Comparison of ENCODE assay signal across 19 mouse cellular contexts in genomic region chr1:186515071-186515470, GRCm38 (mm10).
A peak's percentile ranks its signal among the peaks of the same experiment; 100 is the strongest.
DNase-seq lines count a peak whose midpoint lies in the region; ATAC-seq lines count a peak whose summit lies in the region.
"Had no signal": no experiment of that assay in that cellular context is flagged by ENCODE, and none has a peak within 500 bp of the region (broad histone marks: within the 10 kb centered on the region; RNA-seq: fewer than 3 reads in every experiment).

No protein-coding gene starts in this region.

- H3K4me3 ChIP-seq in kidney, embryonic 15.5 days (replicated peaks), result no peak overlapping the region
- H3K4me3 ChIP-seq: embryonic facial prominence, embryonic 12.5 days had no signal

- no peak overlapping the region for H3K27ac ChIP-seq in kidney, embryonic 15.5 days
- H3K27ac ChIP-seq: embryonic facial prominence, embryonic 12.5 days had no signal

- peak; percentile 47 to 49 for DNase-seq in cerebellum, postnatal 10 days
- DNase-seq in cerebellum, postnatal 36 days, result no peak
- DNase-seq in kidney, postnatal 10 days, result no peak
- peak; percentile 28 for DNase-seq in heart, adult 8-10 months (ENCODE audit: low spot score)
- peak; percentile 44 to 50 for DNase-seq in heart, postnatal 10 days
- no peak for DNase-seq in adrenal gland, postnatal 14 days
- no peak for DNase-seq in lung, postnatal 36 days
- DNase-seq: adrenal gland, adult 2 months; cerebellum, adult 11 months; forebrain, postnatal 0 days; kidney, adult 9 months; liver; lung, adult 18-20 months; midbrain, embryonic 14.5 days; right cerebral cortex, postnatal 14 days; thymus, adult 18-20 months had no signal

- H3K9me3 ChIP-seq in kidney, embryonic 15.5 days (replicated peaks), result no peaks in the 10 kb centered on the region
- H3K9me3 ChIP-seq: embryonic facial prominence, embryonic 12.5 days had no signal

- no peaks in the 10 kb centered on the region for H3K27me3 ChIP-seq in kidney, embryonic 15.5 days
- H3K27me3 ChIP-seq: embryonic facial prominence, embryonic 12.5 days had no signal

- ATAC-seq in kidney, embryonic 15.5 days (replicated peaks; ENCODE audit: low FRiP score), result 0 out of 2 replicates have a peak, but pooled peaks have one; percentile 18
- ATAC-seq: CD4-positive, CD25-positive, alpha-beta regulatory T cell, adult 4 months; forebrain, postnatal 0 days had no signal

- 66% methylated on average over 2 of the region's 2 CpGs for WGBS in kidney, embryonic 15.5 days

- intact Hi-C loops in heart, postnatal 10 days (cut with DNase I), result no loop called here

- no peaks in the 10 kb centered on the region for H3K4me1 ChIP-seq in kidney, embryonic 15.5 days
- H3K4me1 ChIP-seq: embryonic facial prominence, embryonic 12.5 days had no signal

- H3K36me3 ChIP-seq in kidney, embryonic 15.5 days, result no peaks in the 10 kb centered on the region
- H3K36me3 ChIP-seq: embryonic facial prominence, embryonic 12.5 days had no signal

- no peak overlapping the region for H3K9ac ChIP-seq in kidney, embryonic 15.5 days
- H3K9ac ChIP-seq: embryonic facial prominence, embryonic 12.5 days; forebrain, postnatal 0 days had no signal

- no peak overlapping the region for H3K4me2 ChIP-seq in kidney, embryonic 15.5 days
- H3K4me2 ChIP-seq: embryonic facial prominence, embryonic 12.5 days had no signal

Comparison
In these comparisons a context has a peak if more than half of its experiments do, and no peak if none do; other contexts are left out.
1. DNase-seq: peak in cerebellum, postnatal 10 days (2 of 2), heart, adult 8-10 months (single experiment) and heart, postnatal 10 days (2 of 2); none in cerebellum, postnatal 36 days (0 of 2), kidney, postnatal 10 days (single experiment), adrenal gland, postnatal 14 days (single experiment) and lung, postnatal 36 days (single experiment).